Mouse (Mus musculus) liver, adult 2 months (tissue): ENCODE measurements at regions not wholly inside any gene's neighbourhood (a gene's known extent, or its start where the extent isn't known, plus 50 kb on each side); places are given as distances from the start of the nearest gene placed in this dataset.

Experiments
- DNase-seq: peaks from one replicate; pipeline ENCODE4 v3.0.0-alpha.2; 2011; ENCODE audit warnings: low read depth, low spot score; ENCODE audit errors: extremely low read depth
- H3K27ac ChIP-seq: fragments of 200-500 bp; replicated peaks from 2 replicates; pipeline ENCODE4 v1.5.1; 2012; ENCODE audit warnings: low read depth, mild to moderate bottlenecking, control low read depth, inconsistent platforms, low read length; ENCODE audit not compliant: insufficient read depth
- H3K27me3 ChIP-seq: fragments of 200-500 bp; 2 replicates; pipeline ENCODE4 v1.6.1; 2012; ENCODE audit warnings: mild to moderate bottlenecking, moderate library complexity, low read length, inconsistent platforms; ENCODE audit not compliant: control insufficient read depth, insufficient read depth
- H3K36me3 ChIP-seq: fragments of 200-500 bp; 2 replicates; pipeline ENCODE4 v1.6.1; 2012; ENCODE audit warnings: low read length, inconsistent platforms; ENCODE audit not compliant: control insufficient read depth, insufficient read depth
- H3K4me1 ChIP-seq: fragments of 200-500 bp; 2 replicates; pipeline ENCODE4 v1.6.1; 2011; ENCODE audit warnings: low read length; ENCODE audit not compliant: control insufficient read depth, insufficient read depth
- H3K4me3 ChIP-seq: fragments of 200-500 bp; 2 replicates; pipeline ENCODE4 v1.5.1; 2011; ENCODE audit warnings: low read depth, mild to moderate bottlenecking, control low read depth, low read length, moderate library complexity; ENCODE audit not compliant: insufficient read depth
- H3K79me2 ChIP-seq: fragments of 200-500 bp; 2 replicates; pipeline ENCODE4 v1.6.1; 2012; ENCODE audit warnings: inconsistent platforms, mild to moderate bottlenecking, low read length, moderate library complexity; ENCODE audit not compliant: control insufficient read depth, insufficient read depth
- H3K9ac ChIP-seq: fragments of 200-500 bp; 2 replicates; pipeline ENCODE4 v1.6.1; 2012; ENCODE audit warnings: low read depth, mild to moderate bottlenecking, control low read depth, inconsistent platforms, low read length
- CTCF ChIP-seq: fragments of 200-500 bp; IDR thresholded peaks from 2 replicates; pipeline ENCODE4 v1.5.1; 2011; ENCODE audit warnings: low read depth, low read length, control low read depth
- POLR2A ChIP-seq: fragments of 200-500 bp; IDR thresholded peaks from 2 replicates; pipeline ENCODE4 v1.6.1; 2011; ENCODE audit warnings: low read length, control low read depth; ENCODE audit not compliant: insufficient read depth; ENCODE audit errors: extremely low read depth
- WGBS: fragments of 180-500 bp; shearing (Covaris S2); methylation state at CpG from one replicate; pipeline ENCODE4 v1.1.7; 2018; 5-methylcytosine and 5-hydroxymethylcytosine counted together

- Histone ChIP-seq H3K36me3 (no peaks in the 10 kb centered on the region), H3K9ac (no peak overlapping the region), H3K27me3 (no peaks in the 10 kb centered on the region), H3K27ac (no peak overlapping the region), H3K4me1 (0 out of 2 replicates have a peak, but pooled peaks cover 2% of the 10 kb centered on the region), H3K4me3 (no peak overlapping the region), H3K79me2 (no peaks in the 10 kb centered on the region)
- TF ChIP-seq CTCF (no peak), POLR2A (no peak)
- DNase-seq: no peak
- 62% methylated on average over 9 of the region's 9 CpGs for WGBS
Measured at GRCm38 (mm10) chr17:87517258-87517657, 70.5 kb upstream of the Calm2 start.

- Histone ChIP-seq H3K4me3 (no peak overlapping the region), H3K27ac (no peak overlapping the region), H3K79me2 (no peaks in the 10 kb centered on the region), H3K9ac (no peak overlapping the region), H3K4me1 (no peaks in the 10 kb centered on the region), H3K36me3 (no peaks in the 10 kb centered on the region), H3K27me3 (no peaks in the 10 kb centered on the region)
- WGBS: 96% methylated on average over 9 of the region's 9 CpGs
- DNase-seq: no peak
- TF ChIP-seq CTCF (no peak), POLR2A (no peak)
Measured at GRCm38 (mm10) chr17:87519454-87519853, 72.7 kb upstream of the Calm2 start.

- no peaks in the 10 kb centered on the region for H3K27me3 ChIP-seq
- TF ChIP-seq POLR2A (no peak), CTCF (no peak)
- DNase-seq: no peak
- WGBS: 96% methylated on average over 5 of the region's 5 CpGs
- H3K9ac ChIP-seq: no peak overlapping the region
- no peaks in the 10 kb centered on the region for H3K36me3 ChIP-seq
- H3K4me3 ChIP-seq: no peak overlapping the region
- H3K4me1 ChIP-seq: no peaks in the 10 kb centered on the region
- no peak overlapping the region for H3K27ac ChIP-seq
- no peaks in the 10 kb centered on the region for H3K79me2 ChIP-seq
Measured at GRCm38 (mm10) chr17:87520841-87521240, 74.1 kb upstream of the Calm2 start.

- no peaks in the 10 kb centered on the region for H3K79me2 ChIP-seq
- no peak overlapping the region for H3K27ac ChIP-seq
- WGBS: 74% methylated on average over 10 of the region's 10 CpGs
- H3K27me3 ChIP-seq: no peaks in the 10 kb centered on the region
- DNase-seq: no peak
- no peak overlapping the region for H3K9ac ChIP-seq
- H3K4me1 ChIP-seq: no peaks in the 10 kb centered on the region
- TF ChIP-seq CTCF: no peak
- no peak overlapping the region for H3K4me3 ChIP-seq
- H3K36me3 ChIP-seq: no peaks in the 10 kb centered on the region
Measured at GRCm38 (mm10) chr17:87521622-87522151, 75.0 kb upstream of the Calm2 start.

GRCm38 (mm10) chr17:87522500-87523091, 75.9 kb upstream of the Calm2 start:
- H3K27me3 ChIP-seq: no peaks in the 10 kb centered on the region
- H3K79me2 ChIP-seq: no peaks in the 10 kb centered on the region
- H3K36me3 ChIP-seq: no peaks in the 10 kb centered on the region
- no peaks in the 10 kb centered on the region for H3K4me1 ChIP-seq
- H3K4me3 ChIP-seq: no peak overlapping the region
- no peak for DNase-seq
- no peak overlapping the region for H3K27ac ChIP-seq
- WGBS: 56% methylated on average over 8 of the region's 8 CpGs
- no peak overlapping the region for H3K9ac ChIP-seq
- TF ChIP-seq POLR2A (no peak), CTCF (no peak)

GRCm38 (mm10) chr17:87523643-87524042, 76.9 kb upstream of the Calm2 start:
- TF ChIP-seq POLR2A (no peak), CTCF (no peak)
- Histone ChIP-seq H3K9ac (no peak overlapping the region), H3K27ac (no peak overlapping the region), H3K4me3 (no peak overlapping the region), H3K27me3 (no peaks in the 10 kb centered on the region), H3K4me1 (no peaks in the 10 kb centered on the region), H3K36me3 (no peaks in the 10 kb centered on the region), H3K79me2 (no peaks in the 10 kb centered on the region)
- 53% methylated on average over 10 of the region's 10 CpGs for WGBS
- DNase-seq: no peak
